Mouse (Mus musculus) hindbrain, embryonic 13.5 days (tissue): ENCODE measurements around the gene Plin3. TPM values are rescaled to one million over a fixed set of nuclear protein-coding genes. Genes with fewer than 3 reads are reported as not detected.
A peak's percentile ranks its signal among the peaks of the same experiment; 100 is the strongest.
"Not testable (repeated sequence)": the region's sequence is repeated elsewhere in the genome, so short reads cannot be mapped to it uniquely, and the experiment has no call there.

Source experiments
- ATAC-seq: fragments of 200-750 bp; cut with Nextera tagmentation; 2 replicates; pipeline ENCODE4 v1.8.0; 2017; ENCODE audit warnings: moderate TSS enrichment; ENCODE audit not compliant: low FRiP score
- H3K27ac ChIP-seq: fragments of 300-500 bp; sonication (generic); 2 replicates; pipeline ENCODE4 v1.5.1; 2015; ENCODE audit warnings: inconsistent platforms, mild to moderate bottlenecking, moderate library complexity
- H3K27me3 ChIP-seq: fragments of 300-500 bp; sonication (generic); 2 replicates; pipeline ENCODE4 v1.6.1; 2015; ENCODE audit warnings: mild to moderate bottlenecking, inconsistent platforms
- H3K36me3 ChIP-seq: fragments of 300-500 bp; sonication (generic); 2 replicates; pipeline ENCODE4 v1.6.1; 2015; ENCODE audit warnings: mild to moderate bottlenecking, inconsistent platforms
- H3K4me1 ChIP-seq: fragments of 300-500 bp; sonication (generic); replicated peaks from 2 replicates; pipeline ENCODE4 v1.6.1; 2015; ENCODE audit warnings: inconsistent platforms
- H3K4me2 ChIP-seq: fragments of 300-500 bp; sonication (generic); 2 replicates; pipeline ENCODE4 v1.6.1; 2015; ENCODE audit warnings: inconsistent platforms, mild to moderate bottlenecking, moderate library complexity
- H3K4me3 ChIP-seq: fragments of 300-500 bp; sonication (generic); 2 replicates; pipeline ENCODE4 v1.5.1; 2015; ENCODE audit warnings: mild to moderate bottlenecking, inconsistent platforms
- H3K9ac ChIP-seq: fragments of 300-500 bp; sonication (generic); 2 replicates; pipeline ENCODE4 v1.6.1; 2015; ENCODE audit warnings: mild to moderate bottlenecking, inconsistent platforms
- H3K9me3 ChIP-seq: fragments of 300-500 bp; sonication (generic); 2 replicates; pipeline ENCODE4 v1.6.1; 2016; ENCODE audit warnings: inconsistent platforms
- WGBS: fragments of 180-500 bp; shearing (Covaris S2); methylation state at CpG from one replicate; pipeline ENCODE4 v1.1.7; 2015; 5-methylcytosine and 5-hydroxymethylcytosine counted together
- polyA plus RNA-seq: library from polyadenylated mRNA; unstranded; fragments of >200 nt; fragmentation: Nextera tagmentation; extraction: Ambion mirVana; gene quantifications from 2 replicates; pipeline ENCODE4 v1.2.1, GENCODE M21; 2015

The Plin3 gene
- polyA plus RNA-seq, 1 experiment from 2014 or later = 23.5 TPM

DNA sequence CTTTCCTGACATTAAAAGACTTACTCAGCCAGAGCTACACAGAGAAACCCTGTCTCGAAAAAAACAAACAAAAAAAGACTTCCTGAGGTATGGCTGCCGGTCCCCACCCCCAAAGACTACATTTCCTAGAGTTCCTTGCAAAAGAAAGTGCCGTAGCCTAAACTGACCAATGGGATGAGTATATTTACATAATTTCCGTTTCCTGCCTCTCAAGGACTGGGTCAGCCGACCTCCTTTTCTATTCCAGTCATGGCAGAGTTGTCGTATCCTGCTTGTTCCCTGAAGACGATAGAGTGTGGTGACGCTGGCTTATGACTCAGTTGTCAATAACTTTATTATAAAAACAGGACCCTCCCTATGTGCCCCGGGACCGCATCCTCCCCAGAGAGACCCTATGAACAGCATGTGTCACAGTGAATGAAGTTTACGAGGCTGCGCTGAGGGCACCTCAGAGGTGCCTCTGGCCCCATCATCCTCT, 23.5 kb downstream of the Plin3 start:
- ATAC-seq = peak; percentile 83
- Histone ChIP-seq H3K9ac (peak overlapping the region; percentile 74), H3K4me2 (peak overlapping the region; percentile 69), H3K27ac (peak overlapping the region; percentile 87), H3K36me3 (peaks cover 21% of the 10 kb centered on the region), H3K4me1 (peaks cover 9% of the 10 kb centered on the region), H3K27me3 (no peaks in the 10 kb centered on the region), H3K4me3 (peak overlapping the region; percentile 40), H3K9me3 (no peaks in the 10 kb centered on the region)
- 22% methylated on average over 12 of the region's 12 CpGs for WGBS

DNA sequence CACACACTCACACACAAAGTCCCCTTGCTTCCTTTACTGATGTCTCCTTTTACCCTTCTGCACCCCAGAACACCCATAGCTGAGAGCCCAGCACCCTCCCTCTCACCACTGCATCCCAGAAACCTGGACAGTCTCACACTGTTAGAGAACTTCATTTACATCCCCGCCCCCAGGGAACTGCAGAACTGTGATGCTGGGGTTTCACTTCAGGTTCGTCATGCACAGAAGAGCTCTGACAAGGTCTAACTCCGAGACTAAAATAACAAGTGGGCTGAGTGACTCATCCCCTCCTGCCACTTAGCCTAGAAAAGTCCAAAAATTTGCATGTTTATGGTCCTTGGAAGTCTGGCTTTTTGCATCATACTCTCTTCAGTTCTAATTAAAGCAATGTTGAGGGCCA, 26.4 kb downstream of the Plin3 start:
- H3K27me3 ChIP-seq = no peaks in the 10 kb centered on the region
- H3K4me3 ChIP-seq = no peak overlapping the region
- H3K9me3 ChIP-seq = no peaks in the 10 kb centered on the region
- no peak for ATAC-seq
- H3K36me3 ChIP-seq = peaks cover 36% of the 10 kb centered on the region
- peaks cover 32% of the 10 kb centered on the region for H3K4me1 ChIP-seq
- no peak overlapping the region for H3K4me2 ChIP-seq
- H3K27ac ChIP-seq = no peak overlapping the region
- H3K9ac ChIP-seq = no peak overlapping the region
- WGBS = 71% methylated on average over 3 of the region's 3 CpGs

DNA sequence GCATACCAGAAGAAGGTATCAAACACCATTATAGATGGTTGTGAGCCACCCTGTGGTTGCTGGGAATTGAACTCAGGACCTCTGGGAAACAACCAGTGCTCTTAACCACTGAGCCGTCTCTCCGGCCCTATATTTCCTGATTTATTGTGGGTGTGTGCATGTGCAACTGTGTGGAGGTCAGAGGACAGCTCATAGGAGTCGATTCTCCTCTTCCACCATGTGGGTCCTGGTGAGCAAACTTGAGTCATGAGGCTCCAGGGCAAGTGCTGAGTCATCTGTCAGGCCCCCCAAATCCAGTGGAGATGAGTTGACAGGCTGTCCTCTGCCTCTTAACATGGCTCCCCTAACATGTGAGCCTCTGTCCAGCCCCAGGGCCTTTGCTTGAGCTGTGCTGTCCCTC, 26.8 kb downstream of the Plin3 start:
- Histone ChIP-seq H3K27ac (no peak overlapping the region), H3K9ac (no peak overlapping the region), H3K36me3 (peaks cover 36% of the 10 kb centered on the region), H3K9me3 (no peaks in the 10 kb centered on the region), H3K4me2 (no peak overlapping the region), H3K4me3 (no peak overlapping the region), H3K4me1 (peaks cover 36% of the 10 kb centered on the region), H3K27me3 (no peaks in the 10 kb centered on the region)
- no peak for ATAC-seq
- 92% methylated on average over 3 of the region's 3 CpGs for WGBS

DNA sequence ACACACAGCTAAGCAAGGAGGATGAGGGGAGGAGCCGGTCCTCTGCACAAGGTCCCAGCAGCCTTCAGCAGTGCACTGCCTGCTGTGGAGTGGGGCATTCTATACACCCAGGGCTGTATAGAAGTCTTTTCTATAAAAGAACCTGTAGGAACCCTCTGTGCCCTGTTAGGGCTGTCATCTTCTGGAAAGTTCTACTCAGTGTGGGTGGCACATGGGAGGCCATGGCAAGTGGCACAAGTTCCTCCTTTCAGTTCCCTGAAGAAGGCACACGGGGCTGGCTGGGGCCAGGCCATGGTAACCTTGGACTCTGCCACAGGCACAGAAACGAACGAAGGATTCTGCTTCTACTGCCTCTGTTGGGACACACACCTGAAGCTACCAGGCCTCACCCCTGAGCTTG, 27.7 kb downstream of the Plin3 start:
- H3K36me3 ChIP-seq = peaks cover 44% of the 10 kb centered on the region
- no peaks in the 10 kb centered on the region for H3K9me3 ChIP-seq
- no peak overlapping the region for H3K4me2 ChIP-seq
- H3K27me3 ChIP-seq = no peaks in the 10 kb centered on the region
- no peak overlapping the region for H3K9ac ChIP-seq
- peaks cover 45% of the 10 kb centered on the region for H3K4me1 ChIP-seq
- no peak overlapping the region for H3K27ac ChIP-seq
- no peak overlapping the region for H3K4me3 ChIP-seq
- 92% methylated on average over 4 of the region's 4 CpGs for WGBS
- no peak for ATAC-seq

DNA sequence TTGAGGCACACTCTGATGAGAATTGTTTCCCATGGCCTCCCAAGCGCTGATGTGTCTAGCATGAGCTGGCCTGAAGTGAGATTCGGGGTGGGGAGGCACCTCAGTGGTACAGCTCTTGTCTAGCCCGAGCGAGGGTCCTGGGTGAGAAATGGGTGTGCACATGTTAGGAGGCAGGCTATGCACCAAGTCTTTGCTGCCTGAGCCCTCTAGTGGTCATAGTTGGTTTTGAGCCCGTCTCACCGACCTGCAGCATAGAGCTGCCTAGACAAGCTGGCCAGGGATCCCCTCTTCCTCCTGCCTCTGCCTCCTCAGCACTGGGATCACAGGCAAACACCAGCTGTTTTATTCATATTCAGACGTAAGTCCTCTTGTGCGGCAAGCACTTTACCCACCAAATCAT, 28.7 kb downstream of the Plin3 start:
- no peak overlapping the region for H3K27ac ChIP-seq
- no peaks in the 10 kb centered on the region for H3K27me3 ChIP-seq
- H3K4me3 ChIP-seq = no peak overlapping the region
- H3K9me3 ChIP-seq = no peaks in the 10 kb centered on the region
- H3K4me1 ChIP-seq = peaks cover 48% of the 10 kb centered on the region
- no peak overlapping the region for H3K9ac ChIP-seq
- no peak overlapping the region for H3K4me2 ChIP-seq
- ATAC-seq = peak; percentile 57
- peaks cover 54% of the 10 kb centered on the region for H3K36me3 ChIP-seq
- WGBS = 22% methylated on average over 8 of the region's 8 CpGs

DNA sequence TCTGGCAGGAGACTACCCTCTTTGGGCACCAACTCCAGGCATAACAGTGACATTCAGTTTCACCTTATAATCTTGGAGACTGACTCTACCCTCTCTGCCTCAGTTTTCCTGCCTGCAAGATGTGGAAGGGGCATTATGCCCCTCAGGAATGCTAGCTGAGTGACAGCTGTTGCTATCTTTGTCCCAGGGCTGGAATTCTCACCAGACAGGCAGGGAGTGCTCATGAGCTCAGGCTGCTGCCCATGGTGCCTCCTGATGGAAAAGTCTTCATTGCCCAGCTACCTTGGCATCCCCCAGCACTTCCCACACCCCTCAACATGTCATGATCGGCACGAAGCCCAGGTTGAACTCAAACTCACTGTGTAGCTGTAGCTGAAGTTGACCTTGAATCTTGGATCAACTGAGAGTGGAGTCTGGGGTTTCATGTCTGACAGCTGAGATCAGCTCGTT, 30.0 kb downstream of the Plin3 start:
- no peak overlapping the region for H3K4me2 ChIP-seq
- peaks cover 64% of the 10 kb centered on the region for H3K36me3 ChIP-seq
- peak overlapping the region; percentile 9; the same call in 1 of the 2 replicates for H3K9ac ChIP-seq
- no peaks in the 10 kb centered on the region for H3K9me3 ChIP-seq
- 94% methylated on average over 3 of the region's 3 CpGs for WGBS
- no peak overlapping the region for H3K4me3 ChIP-seq
- H3K27me3 ChIP-seq = no peaks in the 10 kb centered on the region
- ATAC-seq = no peak
- H3K27ac ChIP-seq = no peak overlapping the region
- H3K4me1 ChIP-seq = peaks cover 60% of the 10 kb centered on the region

DNA sequence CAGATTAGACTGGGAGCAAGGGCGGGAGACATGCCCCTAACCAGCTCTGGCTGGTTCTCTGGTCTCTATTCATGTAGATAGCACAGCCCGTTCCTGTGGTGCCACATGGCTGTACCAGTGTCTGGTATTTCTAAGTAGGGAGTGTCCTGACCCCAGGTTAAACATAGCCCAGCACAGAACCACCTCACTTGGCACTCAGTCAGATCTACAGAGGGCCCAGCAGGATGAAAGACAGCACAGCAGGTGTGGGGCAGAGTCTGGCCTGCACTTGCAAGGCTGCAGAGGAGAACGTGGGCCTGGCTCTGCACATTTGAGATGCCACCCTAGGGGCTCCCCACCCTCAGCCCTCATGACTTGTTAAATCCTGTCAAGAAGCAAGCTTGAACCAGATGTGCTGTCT, 31.5 kb downstream of the Plin3 start:
- Histone ChIP-seq H3K4me3 (no peak overlapping the region), H3K36me3 (peaks cover 64% of the 10 kb centered on the region), H3K4me2 (no peak overlapping the region), H3K9ac (peak overlapping the region; percentile 49; the same call in 1 of the 2 replicates), H3K27ac (no peak overlapping the region), H3K27me3 (no peaks in the 10 kb centered on the region), H3K4me1 (peaks cover 64% of the 10 kb centered on the region), H3K9me3 (no peaks in the 10 kb centered on the region)
- 75% methylated on average over 3 of the region's 3 CpGs for WGBS
- ATAC-seq = no peak

DNA sequence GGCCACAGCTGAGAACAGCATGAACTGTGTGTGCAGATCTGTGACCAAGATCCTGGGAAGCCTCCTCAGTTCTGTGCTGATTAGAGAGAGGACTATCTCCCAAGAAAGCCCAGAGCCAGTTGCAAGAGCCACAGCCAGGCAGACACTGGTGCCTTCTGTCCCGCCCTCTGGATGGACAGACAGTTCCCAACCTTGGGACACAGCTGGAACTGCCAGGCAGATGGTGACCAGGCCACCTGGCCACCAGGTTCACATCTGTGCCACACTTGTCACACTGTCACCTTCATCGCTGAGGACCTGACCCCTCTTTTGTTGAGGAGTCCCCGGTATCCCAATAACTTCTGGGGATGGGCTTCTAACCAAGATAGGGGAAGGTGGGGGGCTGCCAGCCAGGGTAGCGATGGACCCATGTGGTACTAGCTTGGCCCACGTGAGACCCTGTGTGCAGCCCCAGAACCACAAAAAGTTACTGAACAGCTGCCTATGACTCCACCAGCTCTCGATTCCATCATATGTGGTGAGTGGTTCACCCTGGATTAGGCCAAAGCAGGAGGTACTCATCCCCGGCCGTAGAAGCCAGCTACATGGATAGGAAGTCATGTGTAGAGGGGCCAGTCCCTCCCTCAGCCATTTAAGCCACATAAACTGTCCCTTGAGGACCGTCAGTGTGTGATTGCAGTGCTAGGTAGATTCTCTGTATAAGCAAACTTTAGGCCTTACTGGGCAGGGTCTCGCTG, 33.2 kb downstream of the Plin3 start:
- 91% methylated on average over 10 of the region's 10 CpGs for WGBS
- H3K27me3 ChIP-seq = no peaks in the 10 kb centered on the region
- no peak overlapping the region for H3K27ac ChIP-seq
- H3K9ac ChIP-seq = peak overlapping the region; percentile 49
- H3K36me3 ChIP-seq = peaks cover 51% of the 10 kb centered on the region
- no peak overlapping the region; the same call in 1 of the 2 replicates for H3K4me3 ChIP-seq
- no peaks in the 10 kb centered on the region for H3K9me3 ChIP-seq
- peaks cover 75% of the 10 kb centered on the region for H3K4me1 ChIP-seq
- peak overlapping the region; percentile 40 for H3K4me2 ChIP-seq
- no peak for ATAC-seq

DNA sequence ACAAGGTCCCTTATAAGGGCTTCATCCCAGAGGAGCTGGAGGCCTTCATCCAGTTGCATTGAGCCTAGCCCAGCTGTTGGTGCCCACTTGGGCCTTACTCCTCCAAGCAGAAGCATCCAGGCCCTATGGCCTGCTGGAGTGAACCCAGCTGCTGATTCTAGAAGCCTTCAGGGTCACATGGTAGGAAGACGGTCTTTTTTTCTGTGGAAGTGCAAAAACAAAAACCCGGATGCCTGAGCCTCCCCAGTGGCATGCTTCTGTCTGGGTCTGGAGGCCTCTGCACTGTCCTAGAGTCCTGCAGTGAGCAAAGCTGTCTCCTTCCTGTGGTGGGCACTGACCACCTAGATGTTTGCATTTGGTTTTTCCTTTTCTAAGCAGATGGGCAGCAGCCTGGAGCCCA, 33.9 kb downstream of the Plin3 start:
- not testable (repeated sequence) for H3K27ac ChIP-seq, H3K27me3 ChIP-seq, ATAC-seq, H3K4me3 ChIP-seq, H3K9me3 ChIP-seq
- 82% methylated on average over 2 of the region's 2 CpGs for WGBS
- H3K36me3 ChIP-seq = peaks cover 51% of the 10 kb centered on the region
- H3K9ac ChIP-seq = peak overlapping the region; percentile 49; the same call in 1 of the 2 replicates
- H3K4me2 ChIP-seq = peak overlapping the region; percentile 40
- H3K4me1 ChIP-seq = peaks cover 71% of the 10 kb centered on the region

DNA sequence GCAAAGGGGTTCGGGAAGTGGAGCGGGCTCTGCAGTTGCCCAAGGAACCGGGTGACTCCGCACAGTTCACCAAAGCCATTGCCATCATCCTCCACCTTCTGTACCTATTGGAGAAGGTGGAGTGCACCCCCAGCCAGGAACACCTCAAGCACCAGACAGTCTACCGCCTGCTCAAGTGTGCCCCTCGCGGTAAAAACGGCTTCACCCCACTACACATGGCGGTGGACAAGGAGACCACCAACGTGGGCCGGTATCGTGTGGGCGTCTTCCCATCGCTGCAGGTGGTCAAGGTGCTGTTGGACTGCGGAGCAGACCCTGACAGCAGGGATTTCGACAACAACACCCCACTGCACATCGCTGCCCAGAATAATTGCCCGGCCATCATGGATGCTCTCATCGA, 34.4 kb downstream of the Plin3 start:
- Histone ChIP-seq H3K4me3 (peak overlapping the region; percentile 69; the same call in 1 of the 2 replicates), H3K4me1 (peaks cover 70% of the 10 kb centered on the region), H3K4me2 (peak overlapping the region; percentile 99), H3K36me3 (peaks cover 51% of the 10 kb centered on the region), H3K9ac (peak overlapping the region; percentile 49; the same call in 1 of the 2 replicates)
- not testable (repeated sequence) for H3K27ac ChIP-seq, H3K27me3 ChIP-seq, ATAC-seq, H3K9me3 ChIP-seq
- WGBS = 94% methylated on average over 19 of the region's 19 CpGs

DNA sequence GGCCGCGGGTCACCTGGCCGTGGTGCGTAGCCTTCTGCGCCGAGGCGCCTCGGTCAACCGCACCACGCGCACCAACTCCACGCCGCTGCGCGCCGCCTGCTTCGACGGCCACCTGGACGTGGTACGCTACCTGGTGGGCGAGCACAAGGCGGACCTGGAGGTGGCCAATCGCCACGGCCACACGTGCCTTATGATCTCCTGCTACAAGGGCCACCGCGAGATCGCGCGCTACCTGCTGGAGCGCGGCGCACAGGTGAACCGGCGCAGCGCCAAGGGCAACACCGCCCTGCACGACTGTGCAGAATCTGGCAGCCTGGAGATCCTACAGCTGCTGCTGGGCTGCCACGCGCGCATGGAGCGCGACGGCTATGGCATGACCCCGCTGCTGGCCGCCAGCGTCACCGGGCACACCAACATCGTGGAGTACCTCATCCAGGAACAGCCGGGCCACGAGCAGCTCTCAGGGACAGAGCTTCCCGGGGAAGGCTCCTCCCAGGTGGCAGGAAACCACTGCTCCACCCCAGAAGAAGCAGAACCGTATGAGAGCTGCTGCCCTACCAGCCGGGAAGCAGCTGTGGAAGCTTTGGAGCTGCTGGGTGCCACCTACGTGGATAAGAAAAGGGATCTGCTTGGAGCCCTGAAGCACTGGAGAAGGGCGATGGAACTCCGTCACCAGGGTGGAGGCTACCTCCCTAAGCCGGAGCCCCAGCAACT, 35.3 kb downstream of the Plin3 start:
- H3K9ac ChIP-seq = peak overlapping the region; percentile 80
- ATAC-seq = no peak
- H3K27me3 ChIP-seq = 0 out of 2 replicates have a peak, but pooled peaks cover 2% of the 10 kb centered on the region
- peak overlapping the region; percentile 69 for H3K4me3 ChIP-seq
- H3K27ac ChIP-seq = peak overlapping the region; percentile 87
- peaks cover 42% of the 10 kb centered on the region for H3K36me3 ChIP-seq
- H3K9me3 ChIP-seq = no peaks in the 10 kb centered on the region
- 13% methylated on average over 48 of the region's 58 CpGs for WGBS
- H3K4me1 ChIP-seq = peaks cover 61% of the 10 kb centered on the region
- H3K4me2 ChIP-seq = peak overlapping the region; percentile 99

DNA sequence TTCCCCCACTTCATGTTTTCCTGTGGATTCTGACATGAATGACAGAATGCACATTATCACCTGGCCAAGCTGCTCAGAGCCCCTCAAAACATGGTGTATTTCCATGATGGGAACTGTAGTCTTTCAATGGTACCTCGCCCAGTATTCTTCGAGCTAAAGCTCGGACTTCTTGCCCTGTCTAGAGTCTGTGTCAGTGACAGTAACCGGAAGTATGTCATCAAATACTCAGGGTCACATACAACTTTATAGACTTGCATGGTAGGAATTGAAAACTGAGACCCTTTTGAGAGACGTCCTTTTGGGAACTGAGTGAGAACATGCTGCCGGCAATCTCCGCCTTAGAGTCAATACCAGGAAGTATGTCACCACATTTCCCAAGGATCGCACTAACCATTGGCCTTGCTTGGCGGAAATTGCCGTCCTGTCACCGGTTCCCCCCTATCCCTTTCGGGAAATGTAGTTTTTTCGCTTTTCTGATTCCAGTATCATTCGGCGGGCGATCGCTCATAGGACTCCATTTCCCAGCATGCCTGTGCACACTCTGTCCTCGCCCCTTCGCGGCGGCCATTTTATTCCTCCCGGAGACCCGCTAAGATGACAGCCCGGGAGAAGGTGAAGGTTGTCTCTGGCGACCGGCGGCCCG, 36.3 kb downstream of the Plin3 start, which contains the start of gene Fem1a:
Gene Fem1a, plus strand, starts transcription at position 572 of the 643 bp plus-strand sequence.
- Histone ChIP-seq H3K36me3 (peaks cover 33% of the 10 kb centered on the region), H3K9me3 (no peaks in the 10 kb centered on the region), H3K4me3 (peak within 1 kb of the TSS; percentile 69), H3K27ac (peak within 1 kb of the TSS; percentile 94), H3K4me1 (peaks cover 54% of the 10 kb centered on the region), H3K9ac (peak within 1 kb of the TSS; percentile 80), H3K4me2 (peak within 1 kb of the TSS; percentile 99), H3K27me3 (0 out of 2 replicates have a peak, but pooled peaks cover 2% of the 10 kb centered on the region)
- peak; percentile 92 for ATAC-seq
- under 1% methylated on average over 28 of the region's 28 CpGs for WGBS
